Mouse (Mus musculus): ENCODE measurements around the gene Fgf11. TPM values are rescaled to one million over a fixed set of nuclear protein-coding genes. Genes with fewer than 3 reads are reported as not detected.

Fgf11 gene
- polyA plus RNA-seq, 1 experiment from 2014 or later, result 6.7 TPM

DNA sequence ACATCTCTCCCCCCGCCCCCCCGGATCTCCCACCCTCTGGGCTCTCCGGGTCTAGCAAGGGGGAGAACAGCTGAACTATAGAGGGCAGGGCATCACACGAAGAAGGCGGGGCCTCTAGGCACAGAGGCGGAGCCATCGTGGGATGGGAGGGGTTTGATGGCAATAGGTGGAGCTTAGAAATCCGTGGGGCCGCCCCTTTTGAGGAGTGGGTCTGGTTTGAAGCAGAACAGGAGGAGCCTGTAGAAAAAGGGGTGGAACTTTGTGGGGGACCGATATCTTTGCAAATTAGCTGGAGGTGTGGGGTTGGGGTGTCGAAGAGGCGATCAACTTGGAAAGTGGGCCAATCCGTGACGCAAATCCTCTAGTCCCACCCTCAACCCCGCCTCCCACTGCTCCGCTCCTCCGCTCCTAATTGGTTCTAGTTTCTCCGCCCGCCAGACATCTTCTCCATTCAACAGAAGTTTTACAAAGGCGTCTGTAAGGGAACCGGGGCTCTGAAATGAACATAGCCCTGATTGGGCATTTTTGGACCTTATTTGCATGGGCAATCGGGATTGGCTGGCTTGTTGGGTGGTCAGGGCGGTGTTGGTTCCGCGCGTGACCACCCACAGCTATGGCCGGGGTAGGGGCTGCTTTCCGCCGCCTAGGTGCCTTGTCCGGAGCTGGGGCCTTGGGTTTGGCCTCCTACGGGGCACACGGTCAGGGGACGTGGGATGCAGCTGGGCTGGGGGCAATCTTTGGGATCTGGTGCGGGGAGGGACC lies 36.5 kb upstream of the Fgf11 start, which contains the start of gene Tmem256:
TSS of gene Tmem256 (plus strand) at position 563 of the 762 bp plus-strand sequence.
- under 1% methylated on average over 34 of the region's 34 CpGs for WGBS
- H3K9ac ChIP-seq (ENCODE audit: low read depth, low read length), result peak within 1 kb of the TSS; percentile 94
- H3K36me3 ChIP-seq (ENCODE audit: control insufficient read depth, insufficient read depth, low read length), result no peaks in the 10 kb centered on the region; the same call in 1 of the 2 replicates
- peak within 1 kb of the TSS; percentile 89 for H3K4me2 ChIP-seq (ENCODE audit: low read length)
- no peaks in the 10 kb centered on the region for H3K9me3 ChIP-seq (ENCODE audit: control insufficient read depth, low read length)
- H3K27ac ChIP-seq (ENCODE audit: low read depth, low read length), result peak within 1 kb of the TSS; percentile 96
- peak; percentile 92 for ATAC-seq
- peak within 1 kb of the TSS; percentile 87 for H3K4me3 ChIP-seq (ENCODE audit: low read length)
- peaks cover 34% of the 10 kb centered on the region for H3K4me1 ChIP-seq (ENCODE audit: control insufficient read depth, insufficient read depth, low read depth, low read length)
- H3K27me3 ChIP-seq (replicated peaks; ENCODE audit: control insufficient read depth, insufficient read depth, low read length), result no peaks in the 10 kb centered on the region

DNA sequence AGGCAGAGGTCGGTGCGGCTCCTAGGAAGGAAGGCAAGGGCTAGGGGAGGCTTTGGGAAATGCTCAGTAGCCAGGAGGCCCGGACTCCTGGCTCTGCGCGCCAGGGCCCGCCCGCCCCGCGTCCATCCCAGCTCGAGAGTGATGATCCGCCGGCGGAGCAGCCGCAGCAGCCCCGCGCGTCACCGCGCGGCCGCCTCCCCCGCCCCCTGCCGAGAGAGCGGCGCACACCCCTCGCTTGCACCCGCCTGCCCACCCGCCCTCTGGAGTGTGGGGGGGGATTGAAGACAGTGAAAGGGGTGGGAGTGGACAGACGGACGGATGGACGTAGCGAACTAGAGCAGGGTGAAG lies 35.9 kb upstream of the Fgf11 start, which contains the start of gene Nlgn2:
TSS of gene Nlgn2 (minus strand) at position 181 of the 348 bp plus-strand sequence.
- no peaks in the 10 kb centered on the region for H3K9me3 ChIP-seq (ENCODE audit: control insufficient read depth, low read length)
- WGBS, result 0% methylated on average over 19 of the region's 32 CpGs

DNA sequence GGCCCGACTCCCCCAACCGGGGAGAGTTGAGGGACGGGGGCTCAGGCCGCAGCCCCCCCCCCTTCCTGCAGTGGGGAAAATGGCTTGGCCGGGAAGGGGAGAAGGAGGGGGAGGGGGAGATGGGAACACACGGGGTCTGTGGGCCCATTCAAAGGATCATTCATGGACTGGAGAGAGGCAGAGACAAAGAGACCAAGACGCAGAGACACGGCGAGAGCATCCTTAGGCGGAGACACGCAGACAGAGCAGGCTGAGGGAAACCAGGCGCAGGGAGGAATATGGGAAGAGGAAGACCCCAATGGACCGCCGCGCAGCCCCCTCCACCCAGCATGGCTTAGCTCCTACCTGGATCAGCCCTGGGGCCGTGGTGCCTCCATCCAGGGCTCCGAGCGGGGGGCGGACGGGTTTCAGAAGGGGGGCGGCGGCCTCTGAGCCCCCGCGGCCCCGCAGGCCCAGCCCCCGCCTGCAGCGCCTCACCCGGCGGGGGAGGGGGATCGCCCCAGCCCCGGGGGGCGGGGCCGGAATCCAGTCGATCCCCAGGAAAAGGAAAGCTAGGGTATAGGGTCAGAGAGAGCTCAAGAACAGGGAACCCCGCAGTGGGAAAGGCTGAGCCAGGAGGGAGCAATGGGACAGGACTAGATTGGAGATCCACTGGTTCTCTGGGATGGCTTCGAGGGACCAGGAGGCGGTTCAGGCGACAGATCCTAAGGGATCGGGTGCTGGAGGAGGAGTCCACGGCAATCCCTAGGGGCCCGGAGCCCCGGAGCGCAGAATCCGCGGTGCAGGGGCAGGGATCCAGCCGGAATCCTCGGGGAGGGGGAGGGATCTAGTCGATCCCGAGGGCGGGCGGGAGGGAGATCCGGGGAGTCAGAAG lies 35.3 kb upstream of the Fgf11 start:
- H3K9ac ChIP-seq (ENCODE audit: low read depth, low read length), result peak overlapping the region; percentile 94
- H3K9me3 ChIP-seq (ENCODE audit: control insufficient read depth, low read length), result no peaks in the 10 kb centered on the region
- peak overlapping the region; percentile 96 for H3K27ac ChIP-seq (ENCODE audit: low read depth, low read length)
- no peaks in the 10 kb centered on the region for H3K27me3 ChIP-seq (replicated peaks; ENCODE audit: control insufficient read depth, insufficient read depth, low read length)
- peaks cover 9% of the 10 kb centered on the region for H3K36me3 ChIP-seq (ENCODE audit: control insufficient read depth, insufficient read depth, low read length)
- WGBS, result under 1% methylated on average over 40 of the region's 52 CpGs
- ATAC-seq, result no peak
- peak overlapping the region; percentile 89 for H3K4me2 ChIP-seq (ENCODE audit: low read length)
- peak overlapping the region; percentile 87 for H3K4me3 ChIP-seq (ENCODE audit: low read length)
- H3K4me1 ChIP-seq (ENCODE audit: control insufficient read depth, insufficient read depth, low read depth, low read length), result peaks cover 34% of the 10 kb centered on the region

More for the DNA sequence above, 35.9 kb upstream of the Fgf11 start, which contains the start of gene Nlgn2:
- peaks cover 4% of the 10 kb centered on the region for H3K36me3 ChIP-seq (ENCODE audit: control insufficient read depth, insufficient read depth, low read length)
- peak within 1 kb of the TSS; percentile 96 for H3K27ac ChIP-seq (ENCODE audit: low read depth, low read length)
- peak within 1 kb of the TSS; percentile 94 for H3K9ac ChIP-seq (ENCODE audit: low read depth, low read length)
- ATAC-seq, result no peak; the same call in 1 of the 2 replicates
- H3K27me3 ChIP-seq (replicated peaks; ENCODE audit: control insufficient read depth, insufficient read depth, low read length), result no peaks in the 10 kb centered on the region
- H3K4me2 ChIP-seq (ENCODE audit: low read length), result peak within 1 kb of the TSS; percentile 89
- peak within 1 kb of the TSS; percentile 87 for H3K4me3 ChIP-seq (ENCODE audit: low read length)
- H3K4me1 ChIP-seq (ENCODE audit: control insufficient read depth, insufficient read depth, low read depth, low read length), result peaks cover 34% of the 10 kb centered on the region

DNA sequence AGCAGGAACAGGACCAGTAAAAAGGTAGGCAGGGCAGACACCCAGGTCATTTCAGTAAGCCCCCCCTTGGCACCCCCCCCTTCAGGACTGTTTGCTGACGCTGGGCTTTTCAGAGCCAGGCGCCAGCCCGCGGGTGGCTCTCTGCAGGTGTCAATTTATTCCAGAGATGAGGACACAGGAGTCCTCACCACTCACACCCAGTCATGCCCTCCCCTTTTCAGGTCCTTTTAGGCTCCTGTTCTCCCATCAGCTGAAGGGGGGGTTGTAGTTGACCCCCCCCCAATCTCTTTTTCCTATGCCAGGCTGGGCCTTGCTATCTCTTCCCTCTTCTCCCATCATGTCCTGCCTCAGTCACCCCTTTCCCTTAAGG lies 34.3 kb upstream of the Fgf11 start:
- peak overlapping the region; percentile 96 for H3K27ac ChIP-seq (ENCODE audit: low read depth, low read length)
- H3K4me1 ChIP-seq (ENCODE audit: control insufficient read depth, insufficient read depth, low read depth, low read length), result peaks cover 34% of the 10 kb centered on the region
- 3% methylated on average over 4 of the region's 4 CpGs for WGBS
- no peaks in the 10 kb centered on the region for H3K9me3 ChIP-seq (ENCODE audit: control insufficient read depth, low read length)
- no peaks in the 10 kb centered on the region for H3K27me3 ChIP-seq (replicated peaks; ENCODE audit: control insufficient read depth, insufficient read depth, low read length)
- peak overlapping the region; percentile 89 for H3K4me2 ChIP-seq (ENCODE audit: low read length)
- ATAC-seq, result no peak
- H3K9ac ChIP-seq (ENCODE audit: low read depth, low read length), result peak overlapping the region; percentile 94
- H3K36me3 ChIP-seq (ENCODE audit: control insufficient read depth, insufficient read depth, low read length), result peaks cover 9% of the 10 kb centered on the region
- peak overlapping the region; percentile 87 for H3K4me3 ChIP-seq (ENCODE audit: low read length)

DNA sequence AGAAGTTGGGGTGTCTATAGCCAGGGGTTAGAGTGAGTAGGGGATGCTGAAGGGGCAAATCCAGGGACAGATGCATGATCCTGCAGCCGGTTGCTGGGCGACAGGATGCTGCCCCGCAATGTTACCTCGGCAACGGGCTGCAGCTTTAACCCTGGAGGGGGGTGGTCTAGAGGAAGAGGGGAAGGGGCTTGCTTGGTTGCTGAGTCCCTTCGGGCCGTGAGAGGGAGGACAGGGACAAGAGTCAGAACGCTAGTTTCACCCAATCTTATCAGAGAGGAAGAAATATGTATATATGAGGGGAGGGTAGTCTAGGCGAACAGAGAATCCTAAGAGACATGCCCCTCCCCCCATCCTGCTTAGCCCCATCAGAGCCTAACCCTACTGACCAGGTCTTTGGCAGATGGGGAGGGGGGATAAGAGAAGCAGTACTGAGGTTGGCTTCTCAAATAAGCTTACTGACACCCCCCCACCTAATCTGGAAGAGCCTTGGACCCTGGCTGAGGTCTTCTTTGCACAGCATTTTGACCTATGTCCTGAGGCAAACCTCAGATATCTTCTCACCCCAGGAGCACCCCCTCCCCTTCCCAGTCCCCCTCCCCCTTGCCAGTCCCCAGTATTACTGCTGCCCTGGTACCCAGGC lies 33.8 kb upstream of the Fgf11 start:
- H3K36me3 ChIP-seq (ENCODE audit: control insufficient read depth, insufficient read depth, low read length), result peaks cover 9% of the 10 kb centered on the region
- H3K9me3 ChIP-seq (ENCODE audit: control insufficient read depth, low read length), result no peaks in the 10 kb centered on the region
- H3K4me2 ChIP-seq (ENCODE audit: low read length), result peak overlapping the region; percentile 89
- peak overlapping the region; percentile 87 for H3K4me3 ChIP-seq (ENCODE audit: low read length)
- no peak for ATAC-seq
- 3% methylated on average over 9 of the region's 9 CpGs for WGBS
- no peaks in the 10 kb centered on the region for H3K27me3 ChIP-seq (replicated peaks; ENCODE audit: control insufficient read depth, insufficient read depth, low read length)
- peak overlapping the region; percentile 96 for H3K27ac ChIP-seq (ENCODE audit: low read depth, low read length)
- H3K4me1 ChIP-seq (ENCODE audit: control insufficient read depth, insufficient read depth, low read depth, low read length), result peaks cover 34% of the 10 kb centered on the region
- peak overlapping the region; percentile 94 for H3K9ac ChIP-seq (ENCODE audit: low read depth, low read length)

DNA sequence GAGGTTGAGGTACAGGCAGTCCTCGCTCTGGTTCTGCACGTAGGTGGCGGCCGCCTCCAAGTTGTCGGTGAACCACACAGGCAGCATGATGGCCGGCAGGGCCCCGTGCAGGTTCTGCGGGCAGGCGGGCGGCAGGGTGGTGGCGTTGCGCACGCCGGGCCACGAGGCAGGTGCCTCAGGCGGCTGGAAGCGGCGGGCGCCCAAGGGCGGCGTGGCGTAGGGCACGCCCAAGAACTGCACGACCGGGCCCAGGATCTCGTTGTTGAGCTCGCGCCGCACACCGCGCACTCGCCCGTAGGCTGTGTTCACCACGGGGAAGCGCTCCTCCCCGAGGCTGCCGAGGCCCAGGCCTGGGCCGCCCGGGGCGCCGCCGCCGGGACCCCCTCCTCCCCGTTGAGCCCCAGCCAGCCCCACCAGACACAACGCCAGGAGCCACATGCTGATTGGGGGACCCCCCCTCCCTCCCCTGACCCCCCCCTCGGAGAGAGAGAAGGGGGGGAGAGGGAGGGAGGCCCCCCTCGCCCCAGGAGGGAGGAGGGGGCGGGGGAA lies 32.4 kb upstream of the Fgf11 start:
- Histone ChIP-seq H3K4me2 (ENCODE audit: low read length) (peak overlapping the region; percentile 89), H3K9me3 (ENCODE audit: control insufficient read depth, low read length) (no peaks in the 10 kb centered on the region), H3K9ac (ENCODE audit: low read depth, low read length) (peak overlapping the region; percentile 94), H3K4me3 (ENCODE audit: low read length) (peak overlapping the region; percentile 87), H3K4me1 (ENCODE audit: control insufficient read depth, insufficient read depth, low read depth, low read length) (peaks cover 33% of the 10 kb centered on the region), H3K27ac (ENCODE audit: low read depth, low read length) (peak overlapping the region; percentile 45; the same call in 1 of the 2 replicates), H3K27me3 (replicated peaks; ENCODE audit: control insufficient read depth, insufficient read depth, low read length) (no peaks in the 10 kb centered on the region), H3K36me3 (ENCODE audit: control insufficient read depth, insufficient read depth, low read length) (peaks cover 9% of the 10 kb centered on the region)
- no peak for ATAC-seq
- WGBS, result 4% methylated on average over 47 of the region's 48 CpGs

DNA sequence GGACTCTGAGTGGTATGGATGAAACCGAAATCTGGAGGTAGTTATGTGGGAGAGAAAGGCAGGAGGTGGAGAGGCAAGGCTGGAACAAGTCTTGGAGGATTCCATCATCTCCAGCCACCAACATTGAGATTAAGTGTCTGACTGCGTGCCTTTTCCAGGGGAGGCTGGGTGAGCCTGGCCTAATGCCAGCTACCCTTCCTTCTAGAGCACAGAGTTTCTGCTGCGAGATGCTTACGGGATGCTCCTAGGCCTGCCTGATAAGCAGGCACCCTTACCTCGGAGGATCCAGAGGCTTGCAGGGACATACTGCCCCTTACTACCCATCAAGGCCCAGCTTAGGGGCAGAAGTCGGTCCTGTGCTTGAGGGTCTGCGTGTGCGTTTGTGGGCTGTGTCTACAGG lies 31.9 kb upstream of the Fgf11 start:
- no peak for ATAC-seq
- Histone ChIP-seq H3K4me3 (ENCODE audit: low read length) (peak overlapping the region; percentile 87), H3K9ac (ENCODE audit: low read depth, low read length) (peak overlapping the region; percentile 94), H3K27ac (ENCODE audit: low read depth, low read length) (no peak overlapping the region), H3K36me3 (ENCODE audit: control insufficient read depth, insufficient read depth, low read length) (peaks cover 9% of the 10 kb centered on the region), H3K4me2 (ENCODE audit: low read length) (peak overlapping the region; percentile 89), H3K27me3 (replicated peaks; ENCODE audit: control insufficient read depth, insufficient read depth, low read length) (no peaks in the 10 kb centered on the region), H3K9me3 (ENCODE audit: control insufficient read depth, low read length) (no peaks in the 10 kb centered on the region), H3K4me1 (ENCODE audit: control insufficient read depth, insufficient read depth, low read depth, low read length) (peaks cover 30% of the 10 kb centered on the region)
- WGBS, result 52% methylated on average over 7 of the region's 8 CpGs

DNA sequence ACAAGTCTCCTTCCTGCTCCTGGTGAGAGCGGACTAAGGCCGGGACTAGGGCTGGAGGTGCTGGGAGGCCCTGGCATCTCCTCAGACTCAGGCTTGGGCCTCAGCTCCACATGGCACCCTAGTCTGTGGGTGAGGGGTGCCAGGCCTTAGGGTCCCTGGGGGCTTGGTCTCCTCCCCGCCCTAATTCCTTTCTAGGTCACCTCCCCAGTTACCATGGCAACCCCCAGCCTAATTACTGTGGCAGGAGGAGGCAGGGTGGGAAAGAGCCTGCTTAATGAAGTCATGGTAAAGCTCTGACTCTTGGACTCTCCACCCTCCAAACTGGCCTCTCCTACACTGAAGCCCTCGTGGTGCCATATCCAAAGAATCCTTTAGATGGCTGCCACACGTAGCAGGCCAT lies 27.2 kb upstream of the Fgf11 start:
- WGBS, result 63% methylated on average over 5 of the region's 5 CpGs
- H3K36me3 ChIP-seq (ENCODE audit: control insufficient read depth, insufficient read depth, low read length), result peaks cover 46% of the 10 kb centered on the region
- ATAC-seq, result no peak
- H3K4me3 ChIP-seq (ENCODE audit: low read length), result no peak overlapping the region
- no peak overlapping the region for H3K4me2 ChIP-seq (ENCODE audit: low read length)
- H3K4me1 ChIP-seq (ENCODE audit: control insufficient read depth, insufficient read depth, low read depth, low read length), result peaks cover 8% of the 10 kb centered on the region
- H3K9ac ChIP-seq (ENCODE audit: low read depth, low read length), result no peak overlapping the region
- H3K27ac ChIP-seq (ENCODE audit: low read depth, low read length), result no peak overlapping the region
- H3K9me3 ChIP-seq (ENCODE audit: control insufficient read depth, low read length), result no peaks in the 10 kb centered on the region
- H3K27me3 ChIP-seq (replicated peaks; ENCODE audit: control insufficient read depth, insufficient read depth, low read length), result no peaks in the 10 kb centered on the region
